Mouse (Mus musculus): ENCODE measurements at regions not wholly inside any gene's neighbourhood (a gene's known extent, or its start where the extent isn't known, plus 50 kb on each side); places are given as distances from the start of the nearest gene placed in this dataset.

GRCm38 (mm10) chr1:107677404-107677803 lies 87.6 kb downstream of the Serpinb8 start:
- DNase-seq (ENCODE audit: low spot score) (no peak), ATAC-seq (ENCODE audit: extremely low read depth, insufficient number of reproducible peaks, low FRiP score, poor library complexity, severe bottlenecking) (no peak)
- no peaks in the 10 kb centered on the region for H3K36me3 ChIP-seq (replicated peaks)
- H3K9me3 ChIP-seq (replicated peaks): peaks cover 4% of the 10 kb centered on the region
- no peak for TF ChIP-seq GATA2 (IDR thresholded peaks at IDR 0.05; ENCODE audit: borderline replicate concordance, low read depth, low read length)
- no peak for TF ChIP-seq TAL1 (conservative IDR thresholded peaks at IDR 0.05; ENCODE audit: low read depth, low read length)
- no peak for TF ChIP-seq POLR2AphosphoS5 (IDR thresholded peaks at IDR 0.05; ENCODE audit: insufficient replicate concordance, low read depth, low read length)
- TF ChIP-seq CTCF (IDR thresholded peaks at IDR 0.05; ENCODE audit: low read depth, low read length): no peak
- TF ChIP-seq GATA1 (IDR thresholded peaks at IDR 0.05; ENCODE audit: borderline replicate concordance, low read length): no peak
- no peaks in the 10 kb centered on the region for H3K4me1 ChIP-seq (ENCODE audit: insufficient read depth, low read depth, low read length)
- no peak overlapping the region for H3K4me3 ChIP-seq (ENCODE audit: low read depth, low read length)
- H3K27me3 ChIP-seq (ENCODE audit: insufficient read depth, low read length): no peaks in the 10 kb centered on the region

- no peaks in the 10 kb centered on the region for H3K27me3 ChIP-seq (ENCODE audit: insufficient read depth, low read length)
- H3K36me3 ChIP-seq (replicated peaks): no peaks in the 10 kb centered on the region
Measured at GRCm38 (mm10) chr1:107696858-107697257, 107.1 kb downstream of the Serpinb8 start.

GRCm38 (mm10) chr1:107706108-107706548 lies 116.3 kb downstream of the Serpinb8 start:
- DNase-seq (ENCODE audit: low spot score) (no peak), ATAC-seq (ENCODE audit: extremely low read depth, insufficient number of reproducible peaks, low FRiP score, poor library complexity, severe bottlenecking) (no peak)
- H3K4me1 ChIP-seq (ENCODE audit: insufficient read depth, low read depth, low read length): no peaks in the 10 kb centered on the region
- H3K27me3 ChIP-seq (ENCODE audit: insufficient read depth, low read length): no peaks in the 10 kb centered on the region
- H3K9me3 ChIP-seq (replicated peaks): peaks cover 6% of the 10 kb centered on the region; the same call in 1 of the 2 replicates
- H3K36me3 ChIP-seq (replicated peaks): no peaks in the 10 kb centered on the region
- TF ChIP-seq TAL1 (conservative IDR thresholded peaks at IDR 0.05; ENCODE audit: low read depth, low read length) (no peak), POLR2AphosphoS5 (IDR thresholded peaks at IDR 0.05; ENCODE audit: insufficient replicate concordance, low read depth, low read length) (no peak), GATA1 (IDR thresholded peaks at IDR 0.05; ENCODE audit: borderline replicate concordance, low read length) (no peak), GATA2 (IDR thresholded peaks at IDR 0.05; ENCODE audit: borderline replicate concordance, low read depth, low read length) (no peak), CTCF (IDR thresholded peaks at IDR 0.05; ENCODE audit: low read depth, low read length) (no peak)
- no peak overlapping the region for H3K4me3 ChIP-seq (ENCODE audit: low read depth, low read length)

More at GRCm38 (mm10) chr1:107696858-107697257, 107.1 kb downstream of the Serpinb8 start:
- DNase-seq (ENCODE audit: low spot score): no peak
- Histone ChIP-seq H3K9me3 (replicated peaks) (peaks cover 9% of the 10 kb centered on the region), H3K4me1 (ENCODE audit: insufficient read depth, low read depth, low read length) (no peaks in the 10 kb centered on the region), H3K4me3 (ENCODE audit: low read depth, low read length) (no peak overlapping the region)
- no peak for TF ChIP-seq GATA1 (IDR thresholded peaks at IDR 0.05; ENCODE audit: borderline replicate concordance, low read length)
- TF ChIP-seq GATA2 (IDR thresholded peaks at IDR 0.05; ENCODE audit: borderline replicate concordance, low read depth, low read length): no peak
- TF ChIP-seq POLR2AphosphoS5 (IDR thresholded peaks at IDR 0.05; ENCODE audit: insufficient replicate concordance, low read depth, low read length): no peak
- TF ChIP-seq TAL1 (conservative IDR thresholded peaks at IDR 0.05; ENCODE audit: low read depth, low read length): no peak
- TF ChIP-seq CTCF (IDR thresholded peaks at IDR 0.05; ENCODE audit: low read depth, low read length): no peak
- ATAC-seq (ENCODE audit: extremely low read depth, insufficient number of reproducible peaks, low FRiP score, poor library complexity, severe bottlenecking): no peak

GRCm38 (mm10) chr1:107708601-107709000 lies 118.8 kb downstream of the Serpinb8 start:
- no peak for DNase-seq (ENCODE audit: low spot score)
- TF ChIP-seq GATA2 (IDR thresholded peaks at IDR 0.05; ENCODE audit: borderline replicate concordance, low read depth, low read length) (no peak), CTCF (IDR thresholded peaks at IDR 0.05; ENCODE audit: low read depth, low read length) (no peak), POLR2AphosphoS5 (IDR thresholded peaks at IDR 0.05; ENCODE audit: insufficient replicate concordance, low read depth, low read length) (no peak), TAL1 (conservative IDR thresholded peaks at IDR 0.05; ENCODE audit: low read depth, low read length) (no peak), GATA1 (IDR thresholded peaks at IDR 0.05; ENCODE audit: borderline replicate concordance, low read length) (no peak)
- H3K27me3 ChIP-seq (ENCODE audit: insufficient read depth, low read length): no peaks in the 10 kb centered on the region
- no peak for ATAC-seq (ENCODE audit: extremely low read depth, insufficient number of reproducible peaks, low FRiP score, poor library complexity, severe bottlenecking)
- H3K36me3 ChIP-seq (replicated peaks): no peaks in the 10 kb centered on the region
- H3K4me3 ChIP-seq (ENCODE audit: low read depth, low read length): no peak overlapping the region
- peaks cover 5% of the 10 kb centered on the region; the same call in 1 of the 2 replicates for H3K9me3 ChIP-seq (replicated peaks)
- H3K4me1 ChIP-seq (ENCODE audit: insufficient read depth, low read depth, low read length): no peaks in the 10 kb centered on the region

GRCm38 (mm10) chr1:107714869-107715268 lies 125.1 kb downstream of the Serpinb8 start:
- no peaks in the 10 kb centered on the region for H3K27me3 ChIP-seq (ENCODE audit: insufficient read depth, low read length)
- no peaks in the 10 kb centered on the region for H3K4me1 ChIP-seq (ENCODE audit: insufficient read depth, low read depth, low read length)
- H3K36me3 ChIP-seq (replicated peaks): no peaks in the 10 kb centered on the region
- TF ChIP-seq CTCF (IDR thresholded peaks at IDR 0.05; ENCODE audit: low read depth, low read length) (no peak), GATA2 (IDR thresholded peaks at IDR 0.05; ENCODE audit: borderline replicate concordance, low read depth, low read length) (no peak), POLR2AphosphoS5 (IDR thresholded peaks at IDR 0.05; ENCODE audit: insufficient replicate concordance, low read depth, low read length) (no peak), TAL1 (conservative IDR thresholded peaks at IDR 0.05; ENCODE audit: low read depth, low read length) (no peak), GATA1 (IDR thresholded peaks at IDR 0.05; ENCODE audit: borderline replicate concordance, low read length) (no peak)
- H3K9me3 ChIP-seq (replicated peaks): peaks cover 4% of the 10 kb centered on the region; the same call in 1 of the 2 replicates
- H3K4me3 ChIP-seq (ENCODE audit: low read depth, low read length): no peak overlapping the region
- DNase-seq (ENCODE audit: low spot score): no peak
- ATAC-seq (ENCODE audit: extremely low read depth, insufficient number of reproducible peaks, low FRiP score, poor library complexity, severe bottlenecking): no peak

- TF ChIP-seq CTCF (IDR thresholded peaks at IDR 0.05; ENCODE audit: low read depth, low read length) (no peak), POLR2AphosphoS5 (IDR thresholded peaks at IDR 0.05; ENCODE audit: insufficient replicate concordance, low read depth, low read length) (no peak), GATA1 (IDR thresholded peaks at IDR 0.05; ENCODE audit: borderline replicate concordance, low read length) (no peak)
- Histone ChIP-seq H3K36me3 (replicated peaks) (no peaks in the 10 kb centered on the region), H3K4me1 (ENCODE audit: insufficient read depth, low read depth, low read length) (no peaks in the 10 kb centered on the region), H3K9me3 (replicated peaks) (peaks cover 13% of the 10 kb centered on the region), H3K4me3 (ENCODE audit: low read depth, low read length) (no peak overlapping the region), H3K27me3 (ENCODE audit: insufficient read depth, low read length) (no peaks in the 10 kb centered on the region)
- ATAC-seq (ENCODE audit: extremely low read depth, insufficient number of reproducible peaks, low FRiP score, poor library complexity, severe bottlenecking) (no peak), DNase-seq (ENCODE audit: low spot score) (no peak)
Measured at GRCm38 (mm10) chr1:107719304-107719703, 129.5 kb downstream of the Serpinb8 start.
